Mouse (Mus musculus) right cerebral cortex, postnatal 10 days (tissue): ENCODE results near the gene Bbx.

Experiments used
- DNase-seq, 2 experiments: peaks; one replicate each; pipeline ENCODE4 v3.0.0; 2021; ENCODE audit warnings: low spot score in 2 of 2

Gene Bbx

DNA sequence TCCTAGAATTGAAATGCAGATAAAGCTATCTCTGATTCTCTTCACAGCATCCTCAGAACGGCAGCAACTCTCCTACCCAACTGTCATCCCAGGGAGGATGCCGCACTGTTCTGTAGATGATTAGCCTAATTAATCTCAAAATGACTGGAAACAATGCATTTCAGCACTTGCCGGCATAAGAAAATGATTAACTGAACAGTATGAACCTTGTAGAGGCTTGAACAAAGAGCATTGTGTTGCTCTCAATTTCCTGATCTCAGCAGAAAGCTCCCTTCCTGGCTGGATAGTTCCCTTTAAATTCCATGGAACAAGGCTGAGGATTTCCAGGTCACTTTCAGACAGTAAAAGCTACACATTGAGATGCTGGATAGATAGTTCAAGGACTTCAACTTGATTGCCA lies 197.0 kb downstream of the Bbx start:
- DNase-seq, result no peak

DNA sequence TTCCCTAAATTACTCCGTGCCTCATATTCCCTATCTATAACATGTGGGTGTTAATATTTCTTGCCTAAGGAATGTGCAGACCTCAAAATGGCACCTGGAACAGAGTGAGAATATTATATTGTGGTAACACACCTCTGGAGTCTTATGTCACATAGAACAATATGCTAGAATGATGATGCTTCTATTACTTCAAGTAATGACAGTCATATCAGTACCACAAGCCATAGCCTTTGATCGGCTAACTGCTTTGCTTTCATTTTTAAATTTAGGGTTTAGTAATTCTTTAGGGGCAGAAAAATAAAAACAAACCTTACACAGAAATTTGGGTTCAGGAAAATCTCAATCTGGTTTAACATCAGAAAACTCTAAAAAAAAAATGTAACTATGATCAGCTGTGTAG lies 201.6 kb downstream of the Bbx start:
- DNase-seq, result no peak

DNA sequence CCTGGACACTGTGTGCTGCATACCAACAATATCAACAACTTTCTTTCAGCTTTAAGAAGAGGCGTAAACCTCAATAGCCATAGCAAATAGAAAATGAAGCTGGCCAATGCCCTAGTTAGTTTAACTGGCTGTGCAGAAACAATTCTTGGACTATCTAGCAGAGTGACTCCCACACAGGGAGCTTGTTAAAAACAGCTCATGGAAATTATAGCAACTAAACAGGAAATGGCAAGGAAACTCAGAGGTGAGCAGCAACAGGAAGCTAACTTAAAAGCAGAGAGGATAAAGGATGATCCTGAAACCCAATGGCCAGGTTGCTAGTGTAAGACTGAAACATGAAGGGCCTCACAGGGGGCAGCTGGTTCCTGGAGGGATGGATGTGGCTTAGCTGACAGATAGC lies 203.4 kb downstream of the Bbx start:
- DNase-seq, result no peak

DNA sequence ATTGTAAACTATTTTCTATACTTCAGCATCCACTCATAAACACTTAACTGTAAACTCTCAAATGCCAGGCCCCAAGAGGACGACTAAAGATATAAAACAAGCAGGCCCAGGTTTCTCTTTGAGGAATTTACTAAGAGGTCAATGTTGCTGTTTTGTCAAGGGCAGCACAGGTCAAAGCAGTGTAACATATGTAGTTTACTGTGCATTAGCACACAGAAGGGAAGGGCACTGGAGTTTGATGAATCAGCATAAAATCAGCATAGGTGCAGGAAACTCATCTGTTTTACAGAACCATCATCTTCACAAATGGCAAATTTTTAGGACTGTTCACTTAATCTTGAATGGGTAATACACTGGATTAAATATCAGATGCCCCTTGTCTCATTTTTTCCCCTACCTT lies 205.9 kb downstream of the Bbx start:
- DNase-seq, result no peak

DNA sequence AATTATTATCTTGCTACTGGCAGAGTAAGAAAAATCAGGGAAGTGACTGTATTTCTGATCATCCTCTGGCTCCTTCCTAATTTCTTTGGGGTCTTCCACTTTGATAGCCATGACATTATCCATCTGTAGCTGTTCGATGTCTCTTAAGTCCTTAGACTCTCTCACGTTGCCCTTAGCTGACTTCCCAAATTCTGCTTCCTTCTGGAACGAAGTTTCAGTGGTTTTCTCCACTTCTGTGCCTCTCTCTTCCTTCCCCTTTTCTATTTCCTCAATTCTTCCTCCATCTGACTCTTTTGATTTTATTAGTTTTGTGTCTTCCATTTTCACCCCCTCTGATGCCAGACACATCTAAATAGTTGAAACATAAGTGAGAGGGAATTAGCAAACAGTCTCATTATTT lies 207.2 kb downstream of the Bbx start:
- no peak for DNase-seq

DNA sequence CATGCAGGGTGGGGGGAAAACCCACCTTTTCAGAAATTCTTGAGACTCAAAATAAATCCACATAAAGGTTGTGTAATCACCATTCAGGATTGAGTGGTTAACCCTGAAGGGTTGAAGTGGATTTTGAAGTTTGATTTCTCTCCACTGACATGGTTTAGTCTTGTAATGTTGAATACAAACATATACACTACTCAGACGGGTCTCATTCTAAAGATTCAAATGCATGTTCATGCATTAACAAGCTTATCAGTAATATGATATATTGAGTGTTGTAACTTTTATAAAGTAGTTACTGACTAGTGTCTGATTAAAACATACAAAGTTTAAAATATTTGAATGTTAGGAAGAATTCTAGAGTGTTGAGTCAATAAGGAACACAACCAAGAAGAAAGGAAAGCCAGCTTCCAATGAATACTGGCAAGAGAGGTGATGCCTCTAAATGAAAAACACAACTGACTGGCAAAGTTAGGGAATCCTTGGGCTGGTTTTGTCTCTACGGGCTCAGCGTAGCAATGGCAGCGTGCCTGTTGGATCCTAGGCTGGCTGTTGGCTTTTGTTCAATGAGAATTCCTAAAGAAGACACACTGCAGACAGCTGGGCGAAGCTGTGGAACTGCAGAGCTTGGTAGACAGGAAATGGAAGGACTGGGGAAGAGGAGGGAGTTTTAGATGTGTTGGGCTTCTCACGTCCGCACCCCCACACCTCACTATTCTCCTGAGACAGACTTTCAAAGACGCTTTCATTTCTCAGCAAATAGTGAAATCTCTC lies 211.3 kb downstream of the Bbx start:
- peak; percentile 67 to 75 for DNase-seq

DNA sequence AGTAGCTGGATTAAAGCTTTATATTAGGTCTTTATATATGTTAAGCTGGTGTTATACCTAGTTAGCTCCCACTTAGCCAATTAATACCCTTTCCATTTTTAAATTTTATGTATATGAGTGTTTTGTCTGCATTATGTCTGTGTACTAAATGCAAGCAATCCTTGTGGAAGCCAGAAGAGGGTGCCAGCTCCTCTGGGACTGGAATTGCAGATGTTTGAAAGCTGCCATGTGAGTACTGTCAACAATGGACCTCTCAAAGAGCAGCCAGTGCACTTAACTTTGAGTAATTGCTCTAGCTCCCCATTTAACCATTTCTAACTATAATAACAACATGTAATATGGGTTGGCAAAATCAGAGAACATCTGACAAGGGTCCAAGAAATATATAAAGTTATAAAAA lies 215.1 kb downstream of the Bbx start:
- no peak for DNase-seq

DNA sequence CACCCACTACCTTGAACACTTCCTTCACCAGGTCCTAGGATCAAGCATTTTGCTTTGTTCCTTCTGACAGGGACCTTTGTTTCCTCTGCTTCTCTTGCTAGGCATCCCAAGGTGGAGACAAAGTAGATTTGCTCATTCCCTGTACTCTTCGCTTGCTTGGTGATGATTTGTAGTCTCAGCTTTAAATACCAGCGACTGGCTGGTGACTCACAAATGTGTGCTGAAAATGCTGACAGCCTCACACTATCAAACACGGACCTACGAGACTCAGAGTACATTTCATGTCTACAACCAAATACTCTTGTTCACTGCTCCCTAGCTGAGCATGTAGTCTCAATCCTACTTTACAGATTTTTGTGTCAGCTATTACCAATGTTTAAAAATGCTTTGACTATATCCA lies 220.5 kb downstream of the Bbx start:
- no peak for DNase-seq

DNA sequence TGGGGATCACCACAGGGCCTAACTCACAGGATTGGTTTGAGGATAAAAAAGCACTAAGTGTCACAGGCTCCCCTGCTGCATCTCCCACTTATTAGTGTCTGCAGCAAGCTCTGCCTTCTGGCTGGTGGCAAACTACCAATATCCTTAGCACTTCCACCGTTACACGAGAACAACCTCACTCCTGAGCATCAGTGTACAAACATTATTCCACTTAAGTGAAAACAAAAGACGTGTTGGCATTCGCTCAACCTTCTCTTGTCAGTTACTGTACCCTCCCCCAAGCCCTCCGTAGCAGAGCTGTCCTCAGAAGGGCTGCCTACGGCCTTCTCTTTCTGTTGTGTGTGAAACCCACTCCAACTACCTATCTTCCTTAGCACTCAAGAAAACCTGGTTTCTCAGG lies 221.0 kb downstream of the Bbx start:
- no peak for DNase-seq

DNA sequence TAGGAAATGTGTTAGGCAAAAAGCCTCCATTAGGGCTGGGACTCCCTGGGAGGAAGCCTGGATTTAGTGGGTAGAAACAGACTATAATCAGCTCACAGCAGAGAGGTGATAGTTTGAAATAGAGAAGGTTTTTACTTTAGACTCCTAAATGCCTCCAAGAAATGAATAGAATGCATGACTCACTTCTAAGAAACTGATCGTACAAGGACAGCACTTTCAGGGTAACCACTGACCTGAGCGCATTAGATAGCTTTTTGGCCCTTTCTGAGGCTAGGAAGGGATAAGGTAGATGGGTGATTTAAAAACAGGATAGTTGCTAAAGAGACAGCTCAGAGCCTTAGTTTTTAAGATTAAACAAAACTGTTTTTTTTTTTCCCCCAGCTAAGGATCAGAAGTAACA lies 221.4 kb downstream of the Bbx start:
- DNase-seq, result no peak

DNA sequence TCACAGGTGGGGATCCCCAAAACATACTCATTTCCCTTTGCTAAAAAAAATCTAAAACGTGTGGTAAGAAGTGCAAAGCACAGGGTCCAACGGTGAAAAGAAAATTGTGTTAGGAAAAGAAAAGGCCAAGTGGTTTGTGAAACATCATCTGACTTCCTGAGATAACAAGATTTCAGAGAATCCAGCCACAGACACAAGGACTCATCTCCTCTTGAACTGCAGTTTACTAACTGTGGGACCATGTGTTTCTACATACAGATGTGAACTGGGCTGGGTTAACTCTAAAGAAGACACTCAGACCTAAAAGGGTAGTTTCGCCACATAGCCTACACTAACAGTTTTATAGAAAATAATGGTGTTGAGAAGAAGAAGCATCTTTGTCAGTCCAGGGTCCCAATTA lies 227.2 kb downstream of the Bbx start:
- DNase-seq, result no peak

DNA sequence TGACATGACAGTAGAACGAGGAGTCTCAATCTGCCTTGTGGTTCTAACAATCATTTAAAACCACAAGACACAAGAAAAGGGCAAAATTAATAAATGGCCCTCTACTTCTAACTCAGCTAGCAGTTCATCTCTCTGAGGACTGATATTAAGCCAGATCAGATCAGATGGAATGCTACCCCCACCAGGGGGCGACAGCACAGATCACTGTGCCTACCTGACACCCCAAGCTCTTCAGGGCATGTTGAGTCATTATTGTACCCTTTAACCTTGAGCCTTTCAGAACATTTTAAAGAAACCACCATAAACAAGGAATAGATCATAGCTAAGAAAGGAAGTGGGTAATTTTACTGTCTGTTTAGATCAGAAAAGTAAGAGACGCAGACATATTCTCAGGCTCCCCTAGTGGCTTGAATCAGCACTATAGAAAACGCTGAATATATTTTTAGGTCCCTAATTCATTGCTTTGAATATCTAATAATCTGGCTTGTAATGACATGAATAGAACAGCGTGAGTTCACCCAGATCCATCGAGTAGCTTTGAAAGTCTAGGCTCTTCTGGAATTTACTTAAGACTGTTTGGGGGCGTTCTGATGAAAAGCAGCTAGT lies 230.5 kb downstream of the Bbx start:
- DNase-seq, result no peak

DNA sequence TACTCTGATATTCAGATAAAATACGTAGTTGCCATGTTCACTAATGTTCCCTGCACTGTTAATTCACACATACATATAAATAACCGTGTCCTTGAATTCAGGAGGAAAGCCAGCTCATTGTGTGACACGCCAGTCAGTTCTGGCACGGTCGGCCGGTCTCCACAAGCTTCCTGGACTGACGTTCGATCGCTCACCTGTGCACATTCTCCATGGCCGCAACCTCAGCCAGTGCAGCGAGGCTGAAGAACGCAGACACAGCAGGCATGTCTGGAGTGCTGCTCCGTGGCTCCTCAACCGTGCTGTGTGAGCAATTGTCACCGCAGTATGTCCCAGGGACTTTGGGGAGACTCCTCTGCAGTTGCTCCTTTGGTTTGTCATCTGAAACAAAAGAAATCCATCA lies 232.0 kb downstream of the Bbx start:
- no peak for DNase-seq

DNA sequence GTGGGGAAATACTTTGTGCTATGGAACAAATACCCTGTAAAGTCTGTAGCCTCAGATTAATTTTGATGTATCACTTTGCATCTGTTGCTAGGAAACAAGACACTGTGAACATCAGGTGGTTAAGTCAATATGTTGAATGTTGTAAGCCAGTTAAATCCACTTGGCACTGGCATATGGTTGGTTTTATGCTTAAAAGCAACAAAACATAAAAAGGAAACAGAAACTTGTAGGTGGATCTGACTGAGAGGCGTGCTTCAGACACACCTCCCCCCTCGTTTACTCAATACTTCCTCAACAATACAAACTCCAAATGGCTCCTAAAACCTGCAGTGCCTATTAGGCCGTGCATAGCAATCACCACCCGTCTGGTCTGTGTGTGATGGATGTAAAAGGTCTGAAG lies 236.1 kb downstream of the Bbx start:
- no peak for DNase-seq

DNA sequence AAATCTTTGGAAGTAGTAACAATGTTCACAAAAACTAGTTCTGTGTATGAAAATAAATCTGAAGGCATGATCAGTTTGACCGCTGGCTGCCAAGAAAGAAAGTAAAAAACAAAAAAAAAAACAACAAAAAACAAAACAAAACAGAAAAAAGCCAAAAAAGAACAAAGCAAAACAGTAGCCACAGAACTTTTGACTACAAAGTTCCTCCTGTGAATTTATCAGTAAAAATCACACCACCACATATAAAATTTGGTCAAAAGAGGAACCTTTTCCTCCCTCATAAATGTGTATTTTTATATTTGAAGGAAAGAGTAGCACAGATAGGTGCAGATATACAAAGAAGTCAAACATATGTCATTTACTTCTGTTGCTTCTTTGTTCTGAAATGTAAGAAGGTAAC lies 239.6 kb downstream of the Bbx start:
- no peak for DNase-seq

DNA sequence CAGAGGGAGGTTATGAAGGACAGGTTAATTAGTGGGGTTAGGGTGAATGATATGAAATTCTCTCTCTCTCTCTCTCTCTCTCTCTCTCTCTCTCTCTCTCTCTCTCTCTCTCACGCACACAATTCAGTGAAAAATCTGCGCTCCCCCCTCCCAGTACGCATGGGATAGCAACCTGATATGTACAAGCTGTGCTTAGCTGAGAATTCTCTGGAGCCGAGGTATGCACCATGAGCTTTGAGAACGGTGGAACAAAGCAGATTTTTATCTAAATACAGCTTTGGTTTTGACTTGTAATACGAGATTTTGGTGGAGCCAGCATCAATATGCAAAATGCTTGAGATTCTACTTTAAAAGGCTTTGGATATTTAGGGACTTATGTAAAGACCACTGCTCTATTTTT lies 243.1 kb downstream of the Bbx start:
- DNase-seq, result no peak

DNA sequence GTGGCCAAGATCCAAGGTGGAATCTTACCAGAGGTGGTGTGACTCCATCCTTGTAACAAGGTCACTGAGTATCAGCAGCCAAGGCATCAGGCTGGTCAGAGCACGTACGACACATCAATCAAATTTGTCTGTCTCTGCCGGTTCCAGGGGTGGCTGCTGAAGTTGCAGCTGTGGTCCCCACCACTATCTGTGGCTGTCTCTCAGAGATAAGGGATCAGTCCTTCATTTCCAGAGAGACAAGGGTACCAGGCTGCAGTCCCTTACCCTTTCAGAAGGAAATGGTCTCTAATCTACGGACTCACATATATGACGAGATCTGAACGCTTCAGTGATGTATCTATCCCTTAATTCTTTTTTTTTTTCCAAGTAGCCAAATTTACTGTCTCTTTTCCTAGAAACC lies 245.6 kb downstream of the Bbx start:
- DNase-seq, result no peak

DNA sequence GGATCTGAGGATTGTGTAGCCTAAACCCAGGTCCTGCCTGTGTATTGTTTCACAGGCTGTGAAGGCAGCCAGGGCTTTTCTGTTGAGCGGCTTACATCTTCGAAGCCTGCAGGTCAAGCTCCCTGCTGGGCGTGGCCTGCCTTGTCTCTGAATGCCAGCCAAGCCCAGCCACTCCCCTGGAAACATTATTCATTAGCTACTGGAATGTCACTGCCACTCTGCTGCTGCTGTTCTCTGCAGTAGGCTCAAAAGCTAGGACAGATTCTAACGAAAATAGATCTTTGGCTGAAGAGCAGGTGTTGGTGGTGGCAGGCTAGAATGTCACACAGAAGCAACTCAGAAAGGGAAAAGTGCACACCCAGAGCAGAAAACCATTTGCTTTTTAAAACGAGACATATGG lies 247.1 kb downstream of the Bbx start:
- peak in 1 of 2 experiments; percentile 34 for DNase-seq

DNA sequence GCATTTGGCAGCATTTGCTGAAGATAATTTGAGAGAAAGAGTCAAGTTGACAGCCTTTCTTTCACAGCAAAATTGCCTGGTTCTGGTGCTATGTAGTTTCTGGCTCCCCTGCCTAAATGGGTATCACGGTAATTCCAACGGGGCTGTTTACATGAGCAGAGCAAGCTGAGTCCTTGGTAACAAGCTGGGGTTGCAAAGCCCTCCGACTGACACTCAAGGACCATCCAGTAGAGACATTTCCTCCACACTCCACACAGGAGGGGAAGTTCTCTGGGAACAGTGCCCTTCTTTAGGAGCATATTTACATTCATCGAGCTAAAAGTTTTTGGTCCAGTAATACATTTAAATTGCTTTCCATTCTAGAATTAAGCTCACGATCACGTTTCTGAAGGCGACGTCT lies 249.2 kb downstream of the Bbx start:
- no peak for DNase-seq

DNA sequence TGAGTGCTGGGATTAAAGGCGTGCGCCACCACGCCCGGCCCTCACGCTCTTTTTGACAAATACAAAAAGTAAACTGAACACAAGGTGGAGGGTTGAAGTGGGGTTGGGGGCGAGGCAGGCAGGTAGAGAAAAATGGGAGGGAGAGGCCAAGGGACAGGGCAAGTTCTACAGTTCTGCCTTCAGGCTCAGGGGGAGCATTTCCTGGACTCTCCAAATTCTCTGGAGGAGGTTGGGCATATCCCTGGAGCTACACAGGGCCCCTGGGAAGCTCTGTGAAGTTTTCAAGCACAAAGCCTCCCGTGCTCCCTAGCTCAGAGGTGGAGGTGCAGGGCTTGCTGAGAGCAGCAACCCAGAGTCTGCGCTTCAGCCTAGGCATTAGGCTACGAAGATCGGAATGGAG lies 249.6 kb downstream of the Bbx start:
- no peak for DNase-seq

DNA sequence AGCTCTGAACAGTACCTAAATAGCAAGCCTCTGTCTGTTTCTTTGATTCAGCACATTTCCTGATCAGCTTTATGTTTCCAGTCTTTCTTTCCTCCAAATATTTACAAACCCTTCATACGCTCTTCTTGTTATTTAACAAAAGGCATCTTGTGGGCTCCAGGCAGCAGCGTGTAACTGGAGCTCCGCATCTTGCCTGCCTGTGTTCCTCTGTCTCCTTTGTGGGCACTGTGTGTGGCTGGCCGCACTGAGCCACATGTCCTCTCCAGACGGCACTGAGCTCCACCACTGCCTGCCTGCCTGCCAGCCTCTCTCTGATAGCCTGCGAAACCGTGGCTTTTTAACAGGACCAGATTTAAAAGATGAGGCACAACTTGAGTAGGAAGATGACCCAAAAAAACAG lies 259.4 kb downstream of the Bbx start:
- no peak for DNase-seq

DNA sequence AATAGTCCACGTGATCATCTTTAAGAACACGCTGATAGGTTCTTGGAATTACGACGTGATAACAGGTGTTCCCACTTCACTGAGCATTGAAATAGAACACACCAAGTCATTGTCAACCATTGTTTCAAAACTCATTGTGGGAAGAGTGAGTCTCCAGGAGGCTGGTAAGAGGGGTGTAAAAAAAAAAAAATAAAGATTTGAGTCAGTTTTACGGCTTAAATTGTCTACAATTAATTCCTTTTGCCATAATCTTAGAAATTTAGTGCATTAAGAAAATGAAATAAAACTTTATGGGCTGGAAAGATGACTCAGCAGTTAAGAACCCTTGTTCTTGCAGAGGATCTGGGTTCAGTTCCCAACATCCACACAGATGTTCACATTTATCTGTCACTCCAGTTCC lies 261.4 kb downstream of the Bbx start:
- DNase-seq, result no peak

DNA sequence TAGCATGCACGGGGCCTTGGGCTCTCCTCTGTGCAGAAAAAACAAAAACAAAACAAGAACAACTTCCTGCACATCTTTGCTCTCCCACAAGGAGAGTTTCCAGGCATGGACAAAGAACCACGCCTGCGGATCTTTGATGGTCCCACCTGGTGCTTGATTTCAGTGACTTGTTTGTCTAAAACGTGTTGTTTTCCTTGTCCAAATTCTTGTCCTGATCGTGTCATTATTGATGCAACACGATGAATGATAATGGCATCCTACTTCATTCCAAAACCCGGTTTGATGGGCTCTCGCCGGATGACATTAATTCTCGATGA lies 264.2 kb downstream of the Bbx start:
- no peak for DNase-seq
